Mouse (Mus musculus): ENCODE data around the gene Aven. TPM values are rescaled to one million over a fixed set of nuclear protein-coding genes. Genes with fewer than 3 reads are reported as not detected.

Gene Aven
- polyA plus RNA-seq (2014; fragmentation: Illumina TruSeq; extraction: RNeasy Lipid Tissue Mini Kit (QIAGEN cat#74804)) = 9.8 TPM

GRCm38 (mm10) chr2:112492856-112493538 lies at the start of gene Aven:
Aven (plus strand) TSS chr2:112492964.

GRCm38 (mm10) chr2:112454862-112455564 lies 37.8 kb upstream of the Aven start, which contains the start of gene Emc7:
Emc7 (plus strand) TSS chr2:112454997.

GRCm38 (mm10) chr2:112480669-112481068 lies 12.1 kb upstream of the Aven start, which contains the start of gene Chrm5:
Chrm5 (minus strand) TSS chr2:112480769.

Other genes starting within 250 kb of the Aven start
- gene Nutm1, start 233.7 kb upstream of the Aven start, polyA plus RNA-seq (2014; fragmentation: Illumina TruSeq; extraction: RNeasy Lipid Tissue Mini Kit (QIAGEN cat#74804)) = 0.14 TPM
- 33.2 TPM for gene Nop10, start 231.0 kb upstream of the Aven start, polyA plus RNA-seq (2014; fragmentation: Illumina TruSeq; extraction: RNeasy Lipid Tissue Mini Kit (QIAGEN cat#74804))
- gene Slc12a6, start 227.1 kb upstream of the Aven start, polyA plus RNA-seq (2014; fragmentation: Illumina TruSeq; extraction: RNeasy Lipid Tissue Mini Kit (QIAGEN cat#74804)) = 93.0 TPM
- 2.7 TPM for gene Gm21985, start 226.7 kb upstream of the Aven start, polyA plus RNA-seq (2014; fragmentation: Illumina TruSeq; extraction: RNeasy Lipid Tissue Mini Kit (QIAGEN cat#74804))
- 68.4 TPM for gene Emc4, start 124.9 kb upstream of the Aven start, polyA plus RNA-seq (2014; fragmentation: Illumina TruSeq; extraction: RNeasy Lipid Tissue Mini Kit (QIAGEN cat#74804))
- 91.2 TPM for gene Katnbl1, start 113.8 kb upstream of the Aven start, polyA plus RNA-seq (2014; fragmentation: Illumina TruSeq; extraction: RNeasy Lipid Tissue Mini Kit (QIAGEN cat#74804))
- 52.8 TPM for gene Emc7, start 38.0 kb upstream of the Aven start, polyA plus RNA-seq (2014; fragmentation: Illumina TruSeq; extraction: RNeasy Lipid Tissue Mini Kit (QIAGEN cat#74804))
- gene Chrm5, start 12.2 kb upstream of the Aven start, polyA plus RNA-seq (2014; fragmentation: Illumina TruSeq; extraction: RNeasy Lipid Tissue Mini Kit (QIAGEN cat#74804)) = not detected